Mouse (Mus musculus): ENCODE measurements around the gene Kctd17. TPM values are rescaled to one million over a fixed set of nuclear protein-coding genes. Genes with fewer than 3 reads are reported as not detected.

The Kctd17 gene
- 1 to 10 TPM in 1 of 2 experiments, under 1 TPM in 1; 0.53 to 1.0 TPM for total RNA-seq (2023)

DNA sequence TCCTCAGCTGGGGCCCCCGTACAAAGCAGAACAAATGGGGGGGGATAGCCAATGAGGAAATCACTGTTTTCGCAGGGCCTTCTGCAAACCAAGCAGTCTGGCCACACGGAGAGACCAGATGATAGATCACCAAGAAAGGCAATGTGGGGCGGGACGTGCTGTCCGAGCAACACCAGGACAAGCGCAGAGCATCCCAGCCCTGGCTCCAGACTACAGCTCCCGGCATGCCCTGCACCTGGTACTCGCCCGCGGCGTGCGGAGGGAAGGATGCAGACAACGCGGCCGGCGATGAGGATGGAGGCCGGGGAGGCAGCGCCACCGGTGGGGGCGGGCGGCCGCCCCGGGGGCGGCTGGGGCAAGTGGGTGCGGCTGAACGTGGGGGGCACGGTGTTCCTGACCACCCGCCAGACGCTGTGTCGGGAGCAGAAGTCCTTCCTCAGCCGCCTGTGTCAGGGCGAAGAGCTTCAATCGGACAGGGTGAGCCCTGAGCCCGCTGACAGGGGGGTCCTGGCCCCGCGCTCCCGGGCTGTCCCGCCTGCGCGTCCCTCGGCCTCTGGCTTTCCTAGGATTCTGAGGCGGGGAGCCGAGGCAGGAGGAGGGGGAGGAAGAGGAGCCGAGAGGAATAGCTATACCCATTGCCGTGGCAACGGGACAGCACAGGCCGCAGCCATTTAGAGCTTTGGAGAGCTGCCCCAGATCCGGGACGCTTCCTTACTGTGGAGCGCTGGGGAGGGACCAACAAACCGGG, at the start of gene Kctd17:
Gene Kctd17, plus strand, starts transcription at position 174 of the 748 bp plus-strand sequence.

DNA sequence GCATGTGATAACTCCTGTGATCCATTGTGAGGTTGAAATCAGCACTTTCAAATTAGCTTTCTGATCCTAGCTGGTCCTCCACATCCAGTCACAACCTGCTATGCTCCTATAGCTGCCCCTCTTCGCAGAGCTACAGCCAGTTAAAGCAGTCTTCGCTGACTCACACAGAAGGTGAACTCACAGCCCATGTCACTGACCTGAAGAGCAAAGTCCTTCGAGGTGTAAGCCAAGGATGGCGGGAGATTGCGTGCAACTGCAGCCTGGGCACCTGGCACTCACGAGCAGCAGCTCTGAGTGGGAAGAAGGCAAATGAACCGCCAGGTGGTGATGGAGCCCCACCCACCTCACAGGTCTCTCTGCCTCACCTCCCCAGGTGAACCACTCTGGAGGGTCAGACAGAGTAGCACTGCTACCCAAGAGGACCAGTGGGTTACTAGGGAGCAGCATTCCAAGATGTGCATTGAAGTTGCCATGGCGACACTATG, 32.8 kb upstream of the Kctd17 start, which contains the start of gene Tex33:
Gene Tex33, minus strand, starts transcription at position 435 of the 485 bp plus-strand sequence.

DNA sequence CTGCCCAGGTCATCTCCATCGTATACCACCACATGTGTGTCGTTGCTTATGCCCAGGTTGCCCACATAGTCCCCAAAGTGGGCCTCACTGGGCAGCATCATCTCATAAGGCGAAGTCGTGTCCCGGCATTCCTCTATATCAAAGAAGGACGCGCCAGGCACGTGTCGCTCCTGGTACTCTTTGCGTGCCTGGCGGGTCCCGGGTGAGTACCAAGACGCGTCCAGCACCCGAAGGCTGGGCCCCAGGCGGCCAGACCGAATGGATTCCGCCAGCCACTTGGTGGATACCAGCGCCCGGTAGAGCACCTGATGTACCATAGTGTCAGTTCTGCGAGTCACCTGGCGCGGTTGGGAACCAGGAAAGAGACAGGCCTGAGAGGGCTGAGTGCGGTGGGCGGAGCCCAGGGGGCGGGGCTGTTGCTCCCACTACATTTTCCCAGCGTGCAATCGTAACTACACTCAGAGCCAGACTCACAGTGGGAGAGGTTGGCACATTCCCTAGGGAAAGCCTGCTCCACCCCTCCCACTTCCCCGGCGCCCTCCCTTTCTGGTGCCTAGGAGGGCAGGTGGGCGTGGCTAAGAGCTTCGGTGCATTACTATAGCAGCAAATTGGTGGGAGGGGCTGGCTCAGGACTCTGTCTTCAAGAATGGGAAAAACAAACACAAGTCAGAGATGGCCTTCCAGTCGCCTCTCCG, 22.7 kb upstream of the Kctd17 start, which contains the start of gene Tst:
Gene Tst, minus strand, starts transcription at position 391 of the 695 bp plus-strand sequence.

DNA sequence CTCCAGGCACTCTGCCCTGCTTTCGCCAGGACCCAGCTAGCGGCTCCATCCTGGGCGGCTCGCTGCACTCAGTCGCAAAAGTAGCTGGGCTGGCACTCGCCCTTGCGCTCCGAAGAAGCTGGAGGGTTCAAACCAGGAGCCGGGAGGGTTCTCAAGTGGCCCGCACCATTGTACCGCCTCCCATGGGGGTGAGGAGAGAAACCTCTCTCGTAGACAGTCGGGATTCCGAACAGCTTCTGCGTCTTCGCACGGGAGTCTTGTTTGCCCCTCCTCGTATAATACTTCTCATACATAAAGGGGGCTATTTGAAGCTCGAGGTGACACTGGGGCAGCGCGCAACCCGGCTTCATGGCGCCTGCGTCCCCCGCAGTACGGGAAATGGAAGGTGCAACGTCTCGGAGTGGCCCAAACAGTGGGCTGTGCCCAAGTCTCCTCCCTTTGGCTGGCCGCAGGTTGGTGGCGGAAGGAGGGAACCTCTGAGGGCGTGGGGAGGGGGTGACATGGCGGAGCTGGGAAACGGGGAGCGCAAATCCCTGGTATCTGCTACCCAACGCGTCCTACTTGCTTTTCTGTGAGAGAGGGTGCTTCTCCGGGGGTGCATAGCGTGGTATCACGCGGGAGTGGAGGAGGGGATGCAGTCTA, 21.9 kb upstream of the Kctd17 start, which contains the start of gene Mpst:
Gene Mpst, plus strand, starts transcription at position 124 of the 642 bp plus-strand sequence.

DNA sequence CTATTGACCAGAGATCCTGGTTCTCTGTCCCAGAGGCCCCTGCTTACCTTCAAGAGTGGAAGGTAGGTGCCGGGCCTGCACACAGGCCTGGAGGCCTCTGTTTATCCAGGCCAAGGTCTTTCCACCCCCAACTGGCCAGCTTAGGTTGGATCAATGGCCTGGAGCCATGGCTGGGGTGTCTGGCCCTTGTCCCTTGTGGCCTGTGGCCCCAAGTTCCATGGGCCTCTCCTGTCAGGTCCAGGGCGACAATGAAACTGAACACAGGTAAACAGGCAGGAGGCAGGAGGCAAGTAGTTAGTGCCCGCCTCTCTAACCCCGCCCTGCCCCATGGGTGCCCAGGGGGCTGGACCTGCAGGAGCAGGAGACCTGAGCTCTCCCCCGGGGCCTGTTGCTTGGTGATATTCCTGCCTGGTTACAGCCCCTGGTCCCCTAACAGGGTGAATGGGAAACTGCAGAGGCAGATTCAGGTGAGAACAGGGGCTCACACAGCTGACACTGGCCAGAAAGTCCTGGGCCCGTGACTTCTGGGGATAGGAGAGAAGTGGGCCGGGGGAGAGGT, 40.1 kb downstream of the Kctd17 start, which contains the start of gene Tmprss6:
Gene Tmprss6, minus strand, starts transcription at position 256 of the 559 bp plus-strand sequence.

Other genes starting within 250 kb of the Kctd17 start
- gene Pvalb, start 222.2 kb upstream of the Kctd17 start, total RNA-seq (2023): not detected
- gene Ncf4, start 183.8 kb upstream of the Kctd17 start, total RNA-seq (2023): 100 to 1,000 TPM; 325 to 350 TPM
- gene Csf2rb2, start 122.8 kb upstream of the Kctd17 start, total RNA-seq (2023): 1 to 10 TPM; 1.3 to 1.8 TPM
- gene Csf2rb, start 102.8 kb upstream of the Kctd17 start, total RNA-seq (2023): 10 to 100 TPM; 23.1 to 34.2 TPM
- gene Tex33, start 32.7 kb upstream of the Kctd17 start, total RNA-seq (2023): not detected
- 1 to 10 TPM; 1.3 to 2.0 TPM for gene Tst, start 22.7 kb upstream of the Kctd17 start, total RNA-seq (2023)
- 10 to 100 TPM; 20.2 to 26.7 TPM for gene Mpst, start 22.1 kb upstream of the Kctd17 start, total RNA-seq (2023)
- not detected for gene Tmprss6, start 40.1 kb downstream of the Kctd17 start, total RNA-seq (2023)
- gene Il2rb, start 66.7 kb downstream of the Kctd17 start, total RNA-seq (2023): 1 to 10 TPM; 3.4 to 5.6 TPM
- gene C1qtnf6, start 102.9 kb downstream of the Kctd17 start, total RNA-seq (2023): not detected
- not detected for gene Sstr3, start 116.1 kb downstream of the Kctd17 start, total RNA-seq (2023)
- gene Rac2, start 144.2 kb downstream of the Kctd17 start, total RNA-seq (2023): 100 to 1,000 TPM; 788 to 860 TPM
- gene Cyth4, start 168.5 kb downstream of the Kctd17 start, total RNA-seq (2023): 100 to 1,000 TPM; 166 to 178 TPM

Measured in B cell, adult 67 days (primary cell).